Mouse (Mus musculus) kidney, embryonic 14.5 days (tissue): ENCODE data around the gene Ppdpf. TPM values are rescaled to one million over a fixed set of nuclear protein-coding genes. Genes with fewer than 3 reads are reported as not detected.

Experiments
- ATAC-seq: fragments of 200-750 bp; cut with Nextera tagmentation; 2 replicates; pipeline ENCODE4 v1.8.0; 2017; ENCODE audit warnings: moderate number of reproducible peaks, mild to moderate bottlenecking, moderate TSS enrichment, moderate library complexity; ENCODE audit not compliant: low FRiP score, low TSS enrichment
- H3K27ac ChIP-seq: fragments of 300-500 bp; sonication (generic); 2 replicates; pipeline ENCODE4 v1.5.1; 2014; ENCODE audit warnings: low read depth, mild to moderate bottlenecking, low read length, moderate library complexity, mixed read lengths
- H3K27me3 ChIP-seq: fragments of 300-500 bp; sonication (generic); 2 replicates; pipeline ENCODE4 v1.6.1; 2014; ENCODE audit warnings: mild to moderate bottlenecking, low read length; ENCODE audit not compliant: control insufficient read depth, insufficient read depth
- H3K36me3 ChIP-seq: fragments of 300-500 bp; sonication (generic); 2 replicates; pipeline ENCODE4 v1.6.1; 2014; ENCODE audit warnings: low read length, mixed read lengths; ENCODE audit not compliant: control insufficient read depth, insufficient read depth
- H3K4me1 ChIP-seq: fragments of 300-500 bp; sonication (generic); 2 replicates; pipeline ENCODE4 v1.6.1; 2014; ENCODE audit warnings: low read length, mixed read lengths; ENCODE audit not compliant: control insufficient read depth, insufficient read depth
- H3K4me2 ChIP-seq: fragments of 300-500 bp; sonication (generic); replicated peaks from 2 replicates; pipeline ENCODE4 v1.6.1; 2014; ENCODE audit warnings: low read depth, mild to moderate bottlenecking, low read length
- H3K4me3 ChIP-seq: fragments of 300-500 bp; sonication (generic); 2 replicates; pipeline ENCODE4 v1.5.1; 2014; ENCODE audit warnings: mild to moderate bottlenecking, low read length
- H3K9ac ChIP-seq: fragments of 300-500 bp; sonication (generic); 2 replicates; pipeline ENCODE4 v1.6.1; 2014; ENCODE audit warnings: low read depth, mild to moderate bottlenecking, low read length, moderate library complexity
- H3K9me3 ChIP-seq: fragments of 300-500 bp; sonication (generic); 2 replicates; pipeline ENCODE4 v1.6.1; 2016; ENCODE audit warnings: low read length; ENCODE audit not compliant: control insufficient read depth
- WGBS: fragments of 180-500 bp; shearing (Covaris S2); extraction: QIAGEN DNeasy Blood & Tissue Kit; methylation state at CpG from one replicate; pipeline ENCODE4 v1.1.7; 2014; 5-methylcytosine and 5-hydroxymethylcytosine counted together
- polyA plus RNA-seq: library from polyadenylated mRNA; unstranded; fragments of >200 nt; fragmentation: Nextera tagmentation; extraction: Ambion mirVana; gene quantifications from 2 replicates; pipeline ENCODE4 v1.2.1, GENCODE M21; 2014

The Ppdpf gene
- polyA plus RNA-seq, 1 experiment from 2014 or later = 387 TPM

GRCm38 (mm10) chr2:181157716-181158302, 29.2 kb upstream of the Ppdpf start:
- Histone ChIP-seq H3K4me3 (no peak overlapping the region), H3K27me3 (peaks cover 37% of the 10 kb centered on the region), H3K27ac (no peak overlapping the region), H3K36me3 (no peaks in the 10 kb centered on the region), H3K4me2 (no peak overlapping the region), H3K9ac (no peak overlapping the region), H3K4me1 (peaks cover 3% of the 10 kb centered on the region; the same call in 1 of the 2 replicates), H3K9me3 (no peaks in the 10 kb centered on the region)
- WGBS = 70% methylated on average over 6 of the region's 6 CpGs
- ATAC-seq = no peak

DNA sequence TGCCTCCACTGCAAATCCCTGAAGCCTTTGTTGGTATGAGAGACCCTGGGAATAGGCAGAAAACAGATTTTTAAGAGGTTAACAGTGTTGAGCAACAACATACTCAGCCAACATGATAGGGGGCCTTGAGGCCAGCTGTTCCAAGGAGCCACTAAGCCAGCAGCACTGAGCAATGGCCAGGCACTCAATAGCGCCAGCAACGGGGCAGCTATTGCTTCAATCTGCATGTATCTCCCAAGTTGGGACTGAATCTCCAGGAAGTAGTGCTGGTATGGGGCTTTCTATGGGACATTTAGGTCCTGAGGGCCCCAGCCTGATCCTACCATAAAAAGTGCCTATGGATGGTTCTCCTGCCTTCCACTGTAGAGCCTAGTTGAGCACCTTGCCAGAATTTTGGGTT, 28.6 kb upstream of the Ppdpf start:
- Histone ChIP-seq H3K9me3 (no peaks in the 10 kb centered on the region), H3K4me2 (no peak overlapping the region), H3K27ac (no peak overlapping the region), H3K36me3 (no peaks in the 10 kb centered on the region), H3K9ac (no peak overlapping the region), H3K27me3 (peaks cover 36% of the 10 kb centered on the region), H3K4me3 (no peak overlapping the region), H3K4me1 (peaks cover 3% of the 10 kb centered on the region; the same call in 1 of the 2 replicates)
- WGBS = 75% methylated on average over 2 of the region's 2 CpGs
- ATAC-seq = no peak

- no peak for ATAC-seq
- H3K9ac ChIP-seq = no peak overlapping the region
- no peak overlapping the region for H3K4me2 ChIP-seq
- peaks cover 36% of the 10 kb centered on the region for H3K27me3 ChIP-seq
- H3K4me3 ChIP-seq = no peak overlapping the region
- no peaks in the 10 kb centered on the region for H3K9me3 ChIP-seq
- no peak overlapping the region for H3K27ac ChIP-seq
- H3K36me3 ChIP-seq = no peaks in the 10 kb centered on the region
- H3K4me1 ChIP-seq = peaks cover 3% of the 10 kb centered on the region; the same call in 1 of the 2 replicates
- WGBS = 51% methylated on average over 7 of the region's 7 CpGs
These were observed 27.9 kb upstream of the Ppdpf start for GRCm38 (mm10) chr2:181159091-181159514.

- ATAC-seq = peak; percentile 81
- H3K27ac ChIP-seq = no peak overlapping the region
- H3K36me3 ChIP-seq = no peaks in the 10 kb centered on the region
- no peaks in the 10 kb centered on the region for H3K9me3 ChIP-seq
- no peak overlapping the region for H3K4me2 ChIP-seq
- no peak overlapping the region for H3K9ac ChIP-seq
- WGBS = 0% methylated on average over 2 of the region's 2 CpGs
- H3K4me3 ChIP-seq = no peak overlapping the region
- peaks cover 36% of the 10 kb centered on the region for H3K27me3 ChIP-seq
- H3K4me1 ChIP-seq = peaks cover 3% of the 10 kb centered on the region; the same call in 1 of the 2 replicates
These were observed 27.3 kb upstream of the Ppdpf start for GRCm38 (mm10) chr2:181159771-181160170.

GRCm38 (mm10) chr2:181160821-181161220, 26.2 kb upstream of the Ppdpf start:
- Histone ChIP-seq H3K4me2 (no peak overlapping the region), H3K36me3 (no peaks in the 10 kb centered on the region), H3K4me1 (peaks cover 3% of the 10 kb centered on the region; the same call in 1 of the 2 replicates), H3K9me3 (no peaks in the 10 kb centered on the region), H3K4me3 (no peak overlapping the region), H3K9ac (no peak overlapping the region), H3K27me3 (peaks cover 26% of the 10 kb centered on the region), H3K27ac (no peak overlapping the region)
- WGBS = 72% methylated on average over 4 of the region's 4 CpGs
- ATAC-seq = no peak

GRCm38 (mm10) chr2:181166469-181166868, 20.6 kb upstream of the Ppdpf start:
- no peak overlapping the region for H3K4me2 ChIP-seq
- no peak for ATAC-seq
- H3K9ac ChIP-seq = no peak overlapping the region
- no peaks in the 10 kb centered on the region for H3K4me1 ChIP-seq
- no peak overlapping the region for H3K27ac ChIP-seq
- no peaks in the 10 kb centered on the region for H3K36me3 ChIP-seq
- H3K4me3 ChIP-seq = no peak overlapping the region
- peaks cover 2% of the 10 kb centered on the region; the same call in 1 of the 2 replicates for H3K27me3 ChIP-seq
- H3K9me3 ChIP-seq = no peaks in the 10 kb centered on the region
- WGBS = 88% methylated on average over 5 of the region's 5 CpGs

- Histone ChIP-seq H3K4me3 (no peak overlapping the region), H3K4me2 (no peak overlapping the region), H3K9me3 (no peaks in the 10 kb centered on the region), H3K9ac (no peak overlapping the region), H3K27ac (no peak overlapping the region), H3K27me3 (no peaks in the 10 kb centered on the region), H3K36me3 (no peaks in the 10 kb centered on the region), H3K4me1 (no peaks in the 10 kb centered on the region)
- ATAC-seq = no peak
- 85% methylated on average over 3 of the region's 3 CpGs for WGBS
These were observed 12.4 kb upstream of the Ppdpf start for GRCm38 (mm10) chr2:181174646-181175045.

DNA sequence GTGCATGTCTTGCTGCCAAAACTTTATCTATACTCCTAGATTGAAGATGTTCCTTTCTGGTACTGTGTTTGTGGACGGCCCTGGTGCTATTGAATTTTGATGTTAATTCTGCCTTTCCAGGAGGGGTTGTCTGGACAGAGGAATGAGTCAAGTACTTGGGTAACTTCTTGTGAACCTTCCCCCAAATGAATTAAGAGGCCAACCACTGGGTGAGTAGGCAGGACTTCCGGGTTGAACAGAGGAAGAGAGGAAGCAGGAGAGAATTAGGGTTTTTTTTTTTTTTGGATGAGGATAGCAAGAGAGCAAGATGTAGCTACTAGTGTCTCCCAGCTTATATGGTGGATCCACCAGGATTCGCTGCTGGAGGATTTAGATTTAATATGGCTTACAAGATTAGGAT, 9.0 kb upstream of the Ppdpf start:
- ATAC-seq = no peak
- no peak overlapping the region for H3K4me3 ChIP-seq
- H3K4me1 ChIP-seq = no peaks in the 10 kb centered on the region
- no peak overlapping the region for H3K27ac ChIP-seq
- H3K4me2 ChIP-seq = no peak overlapping the region
- no peaks in the 10 kb centered on the region for H3K36me3 ChIP-seq
- no peak overlapping the region for H3K9ac ChIP-seq
- no peaks in the 10 kb centered on the region for H3K9me3 ChIP-seq
- 76% methylated on average over 3 of the region's 3 CpGs for WGBS
- H3K27me3 ChIP-seq = no peaks in the 10 kb centered on the region

DNA sequence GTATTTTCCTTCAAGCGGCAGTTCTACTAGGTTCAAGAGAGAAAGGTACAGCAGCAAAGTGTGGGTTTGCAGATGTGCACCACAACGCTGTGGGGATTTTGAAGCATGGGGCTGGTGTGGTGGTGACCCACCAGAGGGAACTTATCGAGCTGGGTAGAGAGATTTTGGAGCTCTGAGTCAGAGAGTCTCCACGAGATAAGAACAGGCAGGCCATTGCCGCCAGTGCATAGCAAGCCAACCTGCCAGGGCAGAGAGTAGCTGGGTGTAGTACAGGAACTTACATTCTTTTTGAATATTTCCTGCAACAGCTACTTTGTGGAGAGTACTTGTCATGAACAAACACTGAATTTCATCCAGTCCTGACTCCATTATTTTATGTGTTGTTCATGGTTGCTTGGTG, 8.6 kb upstream of the Ppdpf start:
- 86% methylated on average over 5 of the region's 5 CpGs for WGBS

More for the DNA sequence above, 8.6 kb upstream of the Ppdpf start:
- Histone ChIP-seq H3K4me1 (no peaks in the 10 kb centered on the region), H3K4me3 (no peak overlapping the region), H3K36me3 (no peaks in the 10 kb centered on the region), H3K9ac (no peak overlapping the region), H3K4me2 (no peak overlapping the region), H3K27me3 (no peaks in the 10 kb centered on the region), H3K9me3 (no peaks in the 10 kb centered on the region), H3K27ac (no peak overlapping the region)
- no peak for ATAC-seq
